Mouse (Mus musculus): Measurements from ENCODE around the gene Duox1. TPM values are rescaled to one million over a fixed set of nuclear protein-coding genes. Genes with fewer than 3 reads are reported as not detected.

Gene Duox1
- polyA plus RNA-seq, 1 experiment from 2014 or later, result 0.15 TPM

DNA sequence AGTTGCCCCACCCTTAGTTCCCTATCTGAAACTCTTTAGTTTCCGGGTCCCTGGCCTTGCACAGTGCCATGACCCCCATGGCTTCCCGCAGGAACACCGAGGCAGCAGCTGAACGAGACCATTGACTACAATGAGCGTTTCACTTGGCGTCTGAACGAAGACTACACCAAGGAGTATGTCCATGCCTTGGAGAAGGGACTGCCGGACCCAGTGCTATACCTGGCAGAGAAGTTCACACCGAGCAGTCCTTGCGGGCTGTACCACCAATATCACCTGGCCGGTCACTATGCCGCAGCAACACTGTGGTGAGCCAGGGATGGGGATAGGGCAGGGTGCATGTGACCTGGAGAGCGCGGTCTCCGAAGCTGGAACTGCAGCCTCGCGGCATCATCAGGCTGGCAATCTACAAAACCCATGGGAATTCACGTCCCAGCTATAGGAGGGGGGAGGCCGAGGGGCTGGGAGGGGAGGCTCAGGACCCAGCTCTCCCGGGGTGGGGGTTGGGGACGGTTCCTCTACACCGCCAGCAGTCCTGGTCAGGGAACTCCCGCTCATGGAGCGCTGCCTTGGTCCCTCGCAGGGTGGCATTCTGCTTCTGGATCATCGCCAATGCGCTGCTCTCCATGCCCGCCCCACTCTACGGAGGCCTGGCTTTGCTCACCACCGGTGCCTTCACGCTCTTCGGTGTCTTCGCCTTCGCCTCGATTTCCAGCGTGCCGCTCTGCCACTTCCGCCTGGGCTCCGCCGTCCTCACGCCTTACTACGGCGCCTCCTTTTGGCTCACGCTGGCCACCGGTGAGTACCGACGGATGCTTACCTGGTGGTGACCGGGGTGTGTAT, 14.2 kb upstream of the Duox1 start:
- Histone ChIP-seq H3K9ac (replicated peaks) (peak overlapping the region; percentile 54), H3K9me3 (no peaks in the 10 kb centered on the region), H3K4me2 (replicated peaks) (peak overlapping the region; percentile 82), H3K27ac (no peak overlapping the region), H3K27me3 (peaks cover 99% of the 10 kb centered on the region), H3K4me1 (replicated peaks) (peaks cover 43% of the 10 kb centered on the region), H3K36me3 (no peaks in the 10 kb centered on the region), H3K4me3 (replicated peaks) (peak overlapping the region; percentile 44)
- under 1% methylated on average over 48 of the region's 48 CpGs for WGBS
- peak; percentile 52 for ATAC-seq

GRCm38 (mm10) chr2:122301921-122302573, 13.4 kb upstream of the Duox1 start:
- no peak overlapping the region for H3K27ac ChIP-seq
- H3K9me3 ChIP-seq, result no peaks in the 10 kb centered on the region
- H3K4me2 ChIP-seq (replicated peaks), result peak overlapping the region; percentile 82
- H3K36me3 ChIP-seq, result no peaks in the 10 kb centered on the region
- no peak for ATAC-seq
- peaks cover 42% of the 10 kb centered on the region for H3K4me1 ChIP-seq (replicated peaks)
- H3K4me3 ChIP-seq (replicated peaks), result peak overlapping the region; percentile 44
- peak overlapping the region; percentile 54 for H3K9ac ChIP-seq (replicated peaks)
- 8% methylated on average over 23 of the region's 23 CpGs for WGBS
- H3K27me3 ChIP-seq, result peaks cover 99% of the 10 kb centered on the region

DNA sequence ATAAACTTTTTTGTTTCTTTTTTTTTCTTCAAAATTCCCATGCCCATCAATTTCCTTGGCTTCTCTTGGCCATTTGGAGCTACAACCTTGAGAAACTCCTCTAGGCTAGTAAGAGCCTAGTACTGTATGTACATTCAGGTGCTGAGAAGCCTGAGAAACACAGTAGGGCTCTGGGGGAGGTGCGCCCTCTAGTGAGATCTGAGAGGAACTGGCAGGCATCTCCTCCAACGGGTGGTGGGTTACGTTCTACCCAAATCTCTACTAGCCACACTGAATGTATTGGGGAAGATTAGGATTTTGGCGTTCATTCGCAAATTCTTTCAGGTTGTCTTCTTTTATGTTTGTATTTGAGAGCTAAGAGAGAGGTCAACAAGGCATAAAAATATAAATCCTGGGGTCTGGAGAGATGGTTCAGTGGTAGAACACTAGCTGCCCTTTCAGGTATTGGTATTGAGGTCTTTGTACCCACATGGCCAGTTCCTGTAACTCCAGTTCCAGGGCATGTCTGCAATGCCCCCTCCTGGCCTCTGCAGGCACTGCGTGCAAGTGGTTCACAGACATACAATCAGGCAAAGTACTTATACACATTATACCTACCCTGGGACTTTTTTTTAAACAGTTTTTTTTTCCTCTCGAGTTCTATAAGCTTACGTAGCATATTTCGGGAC, 12.8 kb upstream of the Duox1 start:
- Histone ChIP-seq H3K4me2 (replicated peaks) (no peak overlapping the region), H3K4me3 (replicated peaks) (no peak overlapping the region)

DNA sequence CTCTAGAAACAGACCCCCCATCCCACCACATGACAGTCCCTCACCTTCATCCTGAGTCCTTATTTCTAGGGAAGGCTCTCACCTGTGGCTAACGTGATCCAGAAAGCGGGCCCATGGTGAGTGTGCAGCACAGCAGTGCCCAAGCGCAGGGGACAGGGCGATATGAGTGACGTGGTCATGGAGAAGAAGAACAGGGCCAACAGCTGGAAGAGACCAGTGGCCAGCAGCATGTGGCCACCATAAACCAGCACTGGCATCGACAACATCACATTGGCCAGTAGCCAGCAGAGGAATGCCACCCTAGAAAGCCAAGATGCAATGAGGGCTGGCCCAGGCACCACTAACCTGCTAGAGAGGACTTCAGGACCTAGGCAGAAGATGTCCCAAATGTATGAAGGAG, 10.9 kb upstream of the Duox1 start:
- H3K4me3 ChIP-seq (replicated peaks), result no peak overlapping the region
- 94% methylated on average over 6 of the region's 6 CpGs for WGBS
- no peak overlapping the region for H3K4me2 ChIP-seq (replicated peaks)
- H3K9me3 ChIP-seq, result no peaks in the 10 kb centered on the region
- H3K27me3 ChIP-seq, result peaks cover 91% of the 10 kb centered on the region
- no peak overlapping the region for H3K9ac ChIP-seq (replicated peaks)
- H3K27ac ChIP-seq, result no peak overlapping the region
- ATAC-seq, result no peak
- peaks cover 18% of the 10 kb centered on the region for H3K4me1 ChIP-seq (replicated peaks)
- no peaks in the 10 kb centered on the region for H3K36me3 ChIP-seq

More for the DNA sequence above, 12.8 kb upstream of the Duox1 start:
- peak; percentile 57 for ATAC-seq
- Histone ChIP-seq H3K27me3 (peaks cover 98% of the 10 kb centered on the region), H3K9ac (replicated peaks) (no peak overlapping the region), H3K36me3 (no peaks in the 10 kb centered on the region), H3K4me1 (replicated peaks) (peaks cover 35% of the 10 kb centered on the region), H3K9me3 (no peaks in the 10 kb centered on the region), H3K27ac (no peak overlapping the region)
- WGBS, result 12% methylated on average over 9 of the region's 9 CpGs

GRCm38 (mm10) chr2:122305097-122305892, 10.2 kb upstream of the Duox1 start:
- Histone ChIP-seq H3K9ac (replicated peaks) (no peak overlapping the region), H3K9me3 (no peaks in the 10 kb centered on the region), H3K36me3 (no peaks in the 10 kb centered on the region), H3K4me2 (replicated peaks) (no peak overlapping the region), H3K4me1 (replicated peaks) (peaks cover 18% of the 10 kb centered on the region), H3K27ac (no peak overlapping the region), H3K27me3 (peaks cover 84% of the 10 kb centered on the region), H3K4me3 (replicated peaks) (no peak overlapping the region)
- 87% methylated on average over 16 of the region's 16 CpGs for WGBS
- ATAC-seq, result no peak

GRCm38 (mm10) chr2:122306184-122306583, 9.3 kb upstream of the Duox1 start:
- H3K36me3 ChIP-seq, result no peaks in the 10 kb centered on the region
- H3K27ac ChIP-seq, result no peak overlapping the region
- H3K4me2 ChIP-seq (replicated peaks), result no peak overlapping the region
- H3K9me3 ChIP-seq, result no peaks in the 10 kb centered on the region
- no peak overlapping the region for H3K9ac ChIP-seq (replicated peaks)
- H3K4me1 ChIP-seq (replicated peaks), result peaks cover 11% of the 10 kb centered on the region
- no peak for ATAC-seq
- 79% methylated on average over 4 of the region's 4 CpGs for WGBS
- H3K4me3 ChIP-seq (replicated peaks), result no peak overlapping the region
- peaks cover 75% of the 10 kb centered on the region for H3K27me3 ChIP-seq

DNA sequence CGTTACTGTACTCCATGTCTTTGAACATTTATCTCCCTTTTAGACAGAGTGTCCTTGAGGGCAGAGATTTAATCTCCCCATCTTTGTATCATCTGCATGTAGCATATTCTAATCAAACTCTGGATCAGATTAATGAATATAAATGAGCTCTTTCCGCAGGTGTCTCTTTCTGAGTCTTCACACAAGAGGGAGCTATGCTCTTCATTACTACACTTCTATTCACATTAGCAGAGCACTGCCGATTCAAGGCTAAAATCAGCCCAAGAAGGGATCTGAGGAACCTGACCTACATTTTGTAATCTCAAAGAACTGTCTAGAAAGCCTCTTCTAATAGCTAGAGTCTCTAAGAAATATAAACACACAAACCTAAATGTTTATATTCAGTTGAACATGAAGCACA, 5.8 kb upstream of the Duox1 start:
- Histone ChIP-seq H3K9me3 (no peaks in the 10 kb centered on the region), H3K27me3 (peaks cover 64% of the 10 kb centered on the region), H3K4me3 (replicated peaks) (no peak overlapping the region), H3K27ac (no peak overlapping the region), H3K4me1 (replicated peaks) (peaks cover 21% of the 10 kb centered on the region), H3K36me3 (no peaks in the 10 kb centered on the region), H3K9ac (replicated peaks) (no peak overlapping the region), H3K4me2 (replicated peaks) (no peak overlapping the region)
- no peak for ATAC-seq
- 39% methylated on average over 3 of the region's 3 CpGs for WGBS

- WGBS, result 29% methylated on average over 2 of the region's 2 CpGs
- Histone ChIP-seq H3K4me1 (replicated peaks) (peaks cover 21% of the 10 kb centered on the region), H3K9me3 (no peaks in the 10 kb centered on the region), H3K4me3 (replicated peaks) (no peak overlapping the region), H3K9ac (replicated peaks) (no peak overlapping the region), H3K27me3 (peaks cover 50% of the 10 kb centered on the region), H3K27ac (no peak overlapping the region), H3K4me2 (replicated peaks) (no peak overlapping the region), H3K36me3 (no peaks in the 10 kb centered on the region)
- peak; percentile 49; the same call in 1 of the 2 replicates for ATAC-seq
These were observed 3.9 kb upstream of the Duox1 start for GRCm38 (mm10) chr2:122311561-122311960.

DNA sequence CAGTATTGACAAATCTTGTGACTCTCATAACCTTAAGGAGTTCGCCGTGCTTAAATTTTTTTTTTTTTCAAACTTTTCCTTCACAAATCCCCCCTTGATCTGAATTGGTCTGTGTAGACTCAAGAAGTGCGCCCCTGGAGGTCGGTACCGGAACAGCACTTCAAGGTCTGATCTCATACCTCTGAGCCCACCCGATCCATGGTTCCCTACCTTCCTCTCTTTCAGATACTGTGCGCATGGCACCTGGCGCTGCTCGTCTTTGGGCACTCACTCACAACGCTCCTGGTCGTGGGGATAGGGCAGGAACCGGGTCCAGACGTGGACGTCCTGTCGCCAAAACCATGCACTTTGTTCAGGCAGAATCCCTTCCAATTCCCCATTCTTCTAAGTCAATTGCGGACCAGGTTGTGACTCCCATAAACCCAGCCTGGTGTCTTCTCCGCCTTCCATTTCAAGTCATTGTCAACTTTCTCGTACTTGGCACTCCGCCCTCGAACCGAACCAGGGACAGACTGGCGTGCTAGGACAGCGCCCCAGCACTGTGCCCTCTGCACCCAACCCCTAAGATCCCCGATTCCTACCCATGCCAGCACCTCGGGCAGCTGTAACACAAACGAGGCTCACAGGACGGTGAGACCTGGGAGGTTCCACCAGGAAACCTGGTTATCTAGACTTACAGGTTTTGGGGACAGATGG, 2.6 kb upstream of the Duox1 start:
- Histone ChIP-seq H3K4me2 (replicated peaks) (peak overlapping the region; percentile 43), H3K27ac (no peak overlapping the region), H3K9ac (replicated peaks) (no peak overlapping the region), H3K4me3 (replicated peaks) (peak overlapping the region; percentile 19), H3K9me3 (no peaks in the 10 kb centered on the region), H3K27me3 (peaks cover 44% of the 10 kb centered on the region), H3K4me1 (replicated peaks) (peaks cover 21% of the 10 kb centered on the region), H3K36me3 (no peaks in the 10 kb centered on the region)
- 4% methylated on average over 27 of the region's 27 CpGs for WGBS
- peak; percentile 58; the same call in 1 of the 2 replicates for ATAC-seq

DNA sequence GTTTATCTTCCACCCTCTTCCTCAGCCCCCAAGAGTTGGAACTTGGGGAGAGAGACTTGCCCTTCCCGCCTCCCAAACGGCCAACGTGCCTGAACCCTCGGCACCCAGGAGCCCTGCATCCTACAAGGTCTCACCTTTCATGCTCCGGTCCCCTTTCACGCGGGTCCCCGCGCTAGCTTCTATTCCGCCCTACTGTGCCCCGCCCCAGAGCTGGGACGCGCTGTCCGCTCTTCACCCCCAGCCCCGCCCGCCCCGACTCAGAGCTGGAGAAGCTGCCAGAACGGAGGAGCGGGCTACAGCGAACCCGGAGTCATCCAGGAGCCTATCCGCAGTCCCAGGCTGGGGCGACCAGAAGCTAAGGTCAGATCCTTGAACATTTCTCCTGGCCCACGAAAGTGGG, 1.9 kb upstream of the Duox1 start, which contains the start of gene Duoxa1:
Duoxa1 (minus strand) TSS at position 195 of the 400 bp plus-strand sequence.
- Histone ChIP-seq H3K27me3 (peaks cover 40% of the 10 kb centered on the region), H3K4me3 (replicated peaks) (peak within 1 kb of the TSS; percentile 19), H3K4me2 (replicated peaks) (peak within 1 kb of the TSS; percentile 43), H3K36me3 (no peaks in the 10 kb centered on the region), H3K27ac (no peak within 1 kb of the TSS), H3K9ac (replicated peaks) (no peak within 1 kb of the TSS), H3K4me1 (replicated peaks) (peaks cover 21% of the 10 kb centered on the region), H3K9me3 (no peaks in the 10 kb centered on the region)
- ATAC-seq, result peak; percentile 25; the same call in 1 of the 2 replicates
- 2% methylated on average over 24 of the region's 24 CpGs for WGBS

DNA sequence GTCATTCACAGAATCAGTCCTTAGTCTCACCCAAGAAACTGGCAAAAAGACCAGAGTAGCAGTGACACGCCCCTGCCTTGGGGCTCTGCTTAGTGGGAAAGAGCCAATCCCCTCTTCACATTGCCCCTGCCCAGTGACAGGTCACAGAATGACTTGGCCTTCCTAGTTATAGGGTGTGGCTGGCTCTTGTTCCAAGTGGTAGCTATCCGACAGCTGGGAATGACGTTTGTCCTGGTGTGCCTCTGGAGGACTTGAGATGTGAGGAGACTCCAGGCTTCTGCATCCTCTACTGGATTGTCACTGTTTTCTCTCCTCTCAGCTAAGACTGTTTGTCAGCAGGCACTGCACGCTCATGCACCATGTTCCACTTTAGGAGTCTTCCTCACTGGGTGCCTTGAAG, 1.9 kb downstream of the Duox1 start:
- ATAC-seq, result no peak
- Histone ChIP-seq H3K9me3 (no peaks in the 10 kb centered on the region), H3K4me3 (replicated peaks) (no peak overlapping the region), H3K36me3 (no peaks in the 10 kb centered on the region), H3K4me2 (replicated peaks) (no peak overlapping the region), H3K4me1 (replicated peaks) (peaks cover 12% of the 10 kb centered on the region), H3K27ac (no peak overlapping the region), H3K9ac (replicated peaks) (no peak overlapping the region), H3K27me3 (peaks cover 33% of the 10 kb centered on the region)
- WGBS, result 77% methylated on average over 4 of the region's 4 CpGs

Data from midbrain, embryonic 13.5 days (tissue).